Mouse (Mus musculus) embryonic stem cell, embryonic (primary cell): ENCODE data around the gene 9230104L09Rik.

Experiments
- CTCF ChIA-PET, 4 experiments: fragments of 300-600 bp in 2 of 4; fragments of 350-600 bp in 2 of 4; sonication (Branson Sonifier 250); formaldehyde crosslinking; loops; one replicate each; lab custom pipeline; 2022; ENCODE audit warnings: inconsistent platforms in 2 of 4; lab: Charles Lee
- POLR2A ChIA-PET, 4 experiments: fragments of 300-600 bp in 2 of 4; fragments of 350-600 bp in 2 of 4; sonication (Branson Sonifier 250); formaldehyde crosslinking; loops; one replicate each; lab custom pipeline; 2022; ENCODE audit warnings: antibody characterized with exemption in 4 of 4, inconsistent platforms in 1 of 4; lab: Charles Lee

The 9230104L09Rik gene

GRCm38 (mm10) chr2:148872860-148873259 lies 8.0 kb upstream of the 9230104L09Rik start:
- CTCF ChIA-PET = interaction anchor here in 3 of 4 experiments (1.0 to 4.3 kb wide), 4 partner anchors 21 to 29 kb away, joined by 3 to 22 read pairs (median 14); no protein-coding TSS in a partner anchor
- POLR2A ChIA-PET = interaction anchor here in 2 of 4 experiments (1.0 to 3.2 kb wide), 7 partner anchors 8 to 1860 kb away, joined by 3 to 19 read pairs (median 3); partner anchors contain the start of genes 9230104L09Rik (in 1 of the 2) and Xrn2 (in 1 of the 2)

- POLR2A ChIA-PET = interaction anchor here in 3 of 4 experiments (0.7 to 2.9 kb wide), 6 partner anchors 9 to 583 kb away, joined by 3 to 12 read pairs (median 6); no protein-coding TSS in a partner anchor
- CTCF ChIA-PET = no interaction called here
Observed at GRCm38 (mm10) chr2:148870526-148870925, 5.7 kb upstream of the 9230104L09Rik start.

- ChIA-PET POLR2A (interaction anchor here in 1 of 4 experiments (1.3 to 2.9 kb wide), 3 partner anchors 10 to 16 kb away, joined by 4 to 12 read pairs (median 5); no protein-coding TSS in a partner anchor), CTCF (no interaction called here)
Observed at GRCm38 (mm10) chr2:148868959-148869358, 4.1 kb upstream of the 9230104L09Rik start.

- CTCF ChIA-PET = no interaction called here
- POLR2A ChIA-PET = interaction anchor here in 1 of 4 experiments (1.0 to 1.4 kb wide), 2 partner anchors 12 to 13 kb away, joined by 3 to 6 read pairs; partner anchors contain the start of gene Cst3
Observed at GRCm38 (mm10) chr2:148861693-148862092, 3.1 kb downstream of the 9230104L09Rik start.

GRCm38 (mm10) chr2:148860993-148861392 lies 3.8 kb downstream of the 9230104L09Rik start:
- CTCF ChIA-PET = interaction anchor here in 2 of 4 experiments (0.6 to 0.7 kb wide), 2 partner anchors 10 to 751 kb away, joined by 3 read pairs; no protein-coding TSS in a partner anchor
- POLR2A ChIA-PET = interaction anchor here in 2 of 4 experiments (0.8 to 1.6 kb wide), 3 partner anchors 13 to 31 kb away, joined by 3 to 7 read pairs (median 3); partner anchors contain the start of gene Cst3 (in 1 of the 2)

GRCm38 (mm10) chr2:148857506-148857905 lies 7.3 kb downstream of the 9230104L09Rik start:
- POLR2A ChIA-PET = interaction anchor here in 2 of 4 experiments (0.6 to 1.9 kb wide), 4 partner anchors 17 to 880 kb away, joined by 3 to 9 read pairs (median 6); partner anchors contain the start of gene Cst3 (in 2 of the 2)
- CTCF ChIA-PET = interaction anchor here in 3 of 4 experiments (1.3 to 2.6 kb wide), 3 partner anchors 44 to 45 kb away, joined by 3 to 15 read pairs (median 6); no protein-coding TSS in a partner anchor

- ChIA-PET CTCF (interaction anchor here in 3 of 4 experiments (0.8 to 2.6 kb wide), 3 partner anchors 45 to 46 kb away, joined by 3 to 15 read pairs (median 4); no protein-coding TSS in a partner anchor), POLR2A (interaction anchor here in 2 of 4 experiments (0.5 to 1.9 kb wide), 6 partner anchors 7 to 178 kb away, joined by 3 to 9 read pairs (median 4); partner anchors contain the start of genes Cst3 (in 2 of the 2) and 9230104L09Rik (in 1 of the 2))
Observed at GRCm38 (mm10) chr2:148856630-148857400, 8.0 kb downstream of the 9230104L09Rik start.

GRCm38 (mm10) chr2:148851116-148851906 lies 13.5 kb downstream of the 9230104L09Rik start:
- POLR2A ChIA-PET = interaction anchor here (0.8 to 3.3 kb wide), 10 partner anchors 23 to 171 kb away, joined by 3 to 28 read pairs (median 8); partner anchors contain the start of genes Cst3 (in 4 of the 4) and Gzf1 (in 1 of the 4)
- CTCF ChIA-PET = interaction anchor here (0.6 to 5.2 kb wide), 43 partner anchors 9 to 729 kb away, joined by 3 to 136 read pairs (median 4); partner anchors contain the start of genes Cst3 (in 4 of the 4), Gzf1 (in 1 of the 4) and Napb (in 1 of the 4)

- CTCF ChIA-PET = interaction anchor here in 2 of 4 experiments (1.0 kb wide), 2 partner anchors 12 kb away, joined by 3 read pairs; no protein-coding TSS in a partner anchor
- POLR2A ChIA-PET = no interaction called here
Observed at GRCm38 (mm10) chr2:148839224-148839623, 25.6 kb downstream of the 9230104L09Rik start.

- POLR2A ChIA-PET = no interaction called here
- CTCF ChIA-PET = no interaction called here
Observed at GRCm38 (mm10) chr2:148838075-148838777, 26.6 kb downstream of the 9230104L09Rik start.

GRCm38 (mm10) chr2:148834912-148835311 lies 29.9 kb downstream of the 9230104L09Rik start, which contains the start of gene Cst9:
Gene Cst9, plus strand, starts transcription at chr2:148835147.
- POLR2A ChIA-PET = no interaction called here
- CTCF ChIA-PET = interaction anchor here in 1 of 4 experiments (0.9 kb wide), 1 partner anchor 68 kb away, joined by 3 read pairs; no protein-coding TSS in a partner anchor

GRCm38 (mm10) chr2:148825986-148826385 lies 38.9 kb downstream of the 9230104L09Rik start:
- ChIA-PET POLR2A (interaction anchor here in 1 of 4 experiments (1.3 kb wide), 1 partner anchor 58 kb away, joined by 3 read pairs; no protein-coding TSS in a partner anchor), CTCF (no interaction called here)

GRCm38 (mm10) chr2:148819909-148820308 lies 44.9 kb downstream of the 9230104L09Rik start, which contains the start of gene Cst13:
Gene Cst13, plus strand, starts transcription at chr2:148820081.
- POLR2A ChIA-PET = interaction anchor here in 1 of 4 experiments (2.2 kb wide), 1 partner anchor 55 kb away, joined by 5 read pairs; the partner anchor contains the start of gene Cst3
- CTCF ChIA-PET = no interaction called here

GRCm38 (mm10) chr2:148806696-148807095 lies 58.1 kb downstream of the 9230104L09Rik start:
- ChIA-PET CTCF (no interaction called here), POLR2A (no interaction called here)

- ChIA-PET POLR2A (no interaction called here), CTCF (no interaction called here)
Observed at GRCm38 (mm10) chr2:148801491-148801921, 63.3 kb downstream of the 9230104L09Rik start.

GRCm38 (mm10) chr2:148798485-148798884 lies 66.4 kb downstream of the 9230104L09Rik start, which contains the start of gene Cst8:
Gene Cst8, plus strand, starts transcription at chr2:148798785.
- POLR2A ChIA-PET = no interaction called here

More at GRCm38 (mm10) chr2:148798485-148798884, 66.4 kb downstream of the 9230104L09Rik start, which contains the start of gene Cst8:
- CTCF ChIA-PET = interaction anchor here in 1 of 4 experiments (1.2 kb wide), 1 partner anchor 53 kb away, joined by 3 read pairs; no protein-coding TSS in a partner anchor
